Mouse (Mus musculus) adrenal gland, adult 18-20 months (tissue): ENCODE data around the gene Prox1. TPM values are rescaled to one million over a fixed set of nuclear protein-coding genes. Genes with fewer than 3 reads are reported as not detected.
A peak's percentile ranks its signal among the peaks of the same experiment; 100 is the strongest.

ENCODE experiments used
- DNase-seq, 2 experiments: peaks; one replicate each; pipeline ENCODE4 v3.0.0; 2021 to 2022; ENCODE audit warnings: low spot score in 2 of 2
- long read RNA-seq, 2 experiments: library from polyadenylated mRNA; stranded (forward); transcript quantifications; one replicate each; pipeline ENCODE4 v2.0.0; 2021
- total RNA-seq, 2 experiments: library from RNA; stranded (reverse); gene quantifications; 1 replicate in 1 of 2; 2 replicates in 1 of 2; pipeline ENCODE4 v1.2.3; 2021

The Prox1 gene
- 10 to 100 TPM; 16.2 to 28.2 TPM for total RNA-seq
- long read RNA-seq, experiment 1, full-length matches to known transcripts, result 2 of 2 reads
- long read RNA-seq, experiment 1, partial matches to known transcripts, result 0 of 2 reads
- long read RNA-seq, experiment 1, other reads (novel, unspliced or antisense), result 0 of 2 reads
- long read RNA-seq, experiment 2, partial matches to known transcripts, result 0 of 1 reads
- long read RNA-seq, experiment 2, other reads (novel, unspliced or antisense), result 1 of 1 reads

DNA sequence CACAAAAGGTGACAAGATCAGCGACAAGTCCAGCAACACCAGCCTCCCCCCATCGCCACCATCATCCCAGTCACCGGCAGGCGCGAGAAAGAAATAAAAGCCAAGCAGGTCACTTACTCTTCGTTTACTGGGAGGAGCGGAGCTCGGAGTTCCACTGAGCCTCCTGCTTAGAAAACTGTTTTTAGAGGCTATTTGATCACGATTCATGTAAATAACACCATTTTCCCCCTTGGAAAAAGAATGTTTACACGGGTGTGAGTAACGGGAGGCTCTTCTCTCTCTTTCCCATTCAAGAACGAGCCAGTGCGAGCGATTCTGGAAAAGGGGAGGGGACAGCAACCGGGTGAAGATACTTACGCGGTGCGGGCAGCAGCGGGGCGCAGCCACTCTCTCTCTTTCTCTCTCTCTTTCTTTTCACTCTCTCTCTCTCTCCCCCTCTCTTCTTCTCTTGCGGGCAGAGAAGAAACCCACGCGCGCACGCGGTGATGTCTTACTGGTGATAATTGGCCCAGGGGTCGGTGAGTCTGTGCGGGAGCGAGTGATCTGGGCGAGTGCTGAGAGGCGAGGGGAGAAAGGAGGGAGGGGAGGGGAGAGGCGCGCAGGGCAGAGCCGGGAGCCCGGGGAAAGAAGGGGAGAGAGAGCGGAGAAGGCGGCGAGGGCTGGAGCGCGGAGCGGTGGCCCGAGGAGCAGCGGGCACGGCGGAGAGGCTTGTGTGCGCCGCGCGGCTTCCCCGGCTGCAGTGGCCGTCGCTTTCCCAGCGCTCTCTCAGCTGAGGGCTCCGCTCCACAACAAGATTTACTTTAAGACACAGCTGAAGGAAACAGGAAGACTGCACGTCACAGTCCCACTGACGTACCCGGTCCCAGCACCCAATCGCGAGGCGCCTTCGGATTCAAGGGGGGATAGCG is at the start of gene Prox1:
TSS of gene Prox1 (minus strand) at position 804 of the 908 bp plus-strand sequence.
- DNase-seq, result peak; percentile 74 to 85

DNA sequence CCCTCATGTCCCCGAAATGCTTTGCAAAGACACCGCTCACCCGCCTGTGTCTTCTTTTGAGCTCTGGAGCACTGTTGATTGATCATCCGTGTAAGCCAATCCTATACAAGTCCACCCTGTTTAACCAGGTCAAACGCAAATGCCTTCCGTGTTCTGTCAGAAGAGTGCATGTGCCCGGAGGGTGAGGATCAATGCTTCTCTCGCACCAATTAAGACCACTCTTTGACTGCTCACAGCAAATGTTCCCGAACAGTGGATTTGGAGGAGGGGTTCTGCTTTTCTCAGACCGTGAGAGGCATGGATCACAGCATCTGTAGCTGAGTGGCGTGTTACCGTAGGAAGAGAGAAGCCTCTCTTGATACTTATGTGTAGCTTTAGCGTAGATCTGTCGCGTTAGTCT is 46.1 kb upstream of the Prox1 start:
- DNase-seq, result no peak

DNA sequence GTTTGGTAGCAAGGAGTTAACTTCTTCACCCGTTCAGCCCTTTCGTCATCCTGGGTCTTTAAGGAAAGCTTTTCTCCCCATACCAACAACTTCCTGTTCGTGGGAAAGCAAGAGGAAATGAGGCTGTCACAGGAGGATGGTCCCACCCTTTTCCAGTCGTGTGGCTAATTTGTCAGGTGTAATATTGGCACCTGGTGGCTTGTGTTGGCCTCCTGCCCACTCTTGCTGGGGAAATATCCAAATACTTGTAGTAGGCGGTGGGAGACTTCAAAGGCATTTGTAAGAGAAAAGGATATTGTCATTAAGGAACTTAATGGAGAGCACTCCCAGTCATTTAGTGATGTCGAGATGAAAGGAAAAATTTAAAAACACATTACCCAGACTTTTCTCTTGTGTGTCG is 44.1 kb upstream of the Prox1 start:
- no peak for DNase-seq

- DNase-seq, result no peak
Measured at GRCm38 (mm10) chr1:190213175-190213574, 42.7 kb upstream of the Prox1 start.

- no peak for DNase-seq
Measured at GRCm38 (mm10) chr1:190207246-190207645, 36.7 kb upstream of the Prox1 start.

GRCm38 (mm10) chr1:190205691-190206090 is 35.2 kb upstream of the Prox1 start:
- no peak for DNase-seq

GRCm38 (mm10) chr1:190204378-190205070 is 34.0 kb upstream of the Prox1 start:
- no peak for DNase-seq

DNA sequence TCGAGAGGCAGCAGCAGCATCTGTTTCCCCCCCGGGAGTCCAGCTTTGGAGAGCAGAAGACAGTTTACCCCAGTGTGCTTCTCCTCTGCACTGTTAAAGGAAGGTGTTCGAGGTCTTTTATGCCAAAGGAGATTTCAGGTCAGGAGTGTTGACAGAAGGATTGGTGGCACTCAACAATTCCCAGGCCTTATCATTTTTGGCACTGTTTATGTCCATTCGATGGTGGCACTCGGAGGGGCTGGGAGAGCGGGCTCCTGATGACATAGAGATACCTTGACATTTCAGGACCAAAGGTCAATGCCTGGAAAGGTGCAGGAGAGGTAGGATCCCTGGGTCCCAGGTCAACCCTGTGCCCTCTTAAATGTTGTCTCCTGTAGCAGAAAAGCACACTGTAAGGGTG is 31.2 kb upstream of the Prox1 start:
- no peak for DNase-seq

DNA sequence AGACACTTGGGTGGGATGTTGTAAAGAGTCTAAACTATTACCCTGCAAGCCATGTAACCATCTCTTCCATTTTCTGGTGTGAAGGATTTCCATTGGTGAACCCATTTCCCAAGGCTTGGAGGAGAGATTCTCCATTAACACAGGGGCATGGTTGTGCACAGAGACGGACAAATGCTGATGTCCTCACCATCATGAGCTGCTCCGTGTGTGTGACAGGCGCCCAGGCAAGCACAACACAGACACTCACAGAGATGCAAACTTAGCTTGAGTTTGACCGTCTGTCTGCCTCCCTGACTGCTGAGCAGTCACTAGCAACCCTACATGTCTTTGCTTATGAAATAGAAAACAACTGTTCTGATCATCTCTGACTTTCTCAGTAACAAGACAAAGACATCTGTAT is 30.5 kb upstream of the Prox1 start:
- DNase-seq, result no peak

- DNase-seq, result no peak
Measured at GRCm38 (mm10) chr1:190198247-190198646, 27.7 kb upstream of the Prox1 start.

GRCm38 (mm10) chr1:190192011-190192410 is 21.5 kb upstream of the Prox1 start:
- no peak for DNase-seq

DNA sequence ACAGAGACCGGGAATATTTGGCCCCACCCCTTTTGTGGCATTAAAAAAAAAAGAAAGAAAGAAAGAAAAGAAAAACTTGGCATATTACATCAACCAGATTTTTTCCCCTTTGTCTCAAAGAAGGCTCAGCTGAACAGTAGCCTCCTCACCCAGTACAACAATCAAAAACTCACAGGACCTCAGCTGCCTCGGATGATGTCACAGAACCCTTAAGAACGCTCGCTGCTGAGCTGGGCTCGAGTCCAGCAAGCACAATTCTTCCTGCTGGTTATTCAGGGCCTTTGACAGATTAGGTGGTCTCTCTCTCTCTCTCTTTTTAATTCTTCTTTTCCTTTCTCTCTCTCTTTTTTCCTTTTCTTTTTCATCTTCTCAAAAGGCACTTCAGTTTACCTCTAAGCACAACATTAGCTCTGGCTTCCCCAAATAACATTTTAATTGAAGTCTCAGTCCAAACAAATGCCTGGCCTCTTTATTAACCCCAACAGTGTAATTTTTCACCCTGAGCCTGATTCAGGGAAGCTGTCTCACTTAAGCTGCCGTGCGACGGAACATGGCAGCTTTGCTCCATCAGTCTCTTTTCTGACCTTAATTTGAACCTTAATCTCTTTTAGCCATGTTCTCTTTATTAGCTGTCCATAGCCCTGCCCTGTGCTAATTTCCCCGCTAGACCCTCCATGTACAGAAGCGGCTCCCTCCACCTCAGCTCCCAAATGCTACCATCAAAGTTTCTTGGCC is 19.9 kb upstream of the Prox1 start:
- DNase-seq, result no peak

GRCm38 (mm10) chr1:190189125-190189524 is 18.6 kb upstream of the Prox1 start:
- no peak for DNase-seq

DNA sequence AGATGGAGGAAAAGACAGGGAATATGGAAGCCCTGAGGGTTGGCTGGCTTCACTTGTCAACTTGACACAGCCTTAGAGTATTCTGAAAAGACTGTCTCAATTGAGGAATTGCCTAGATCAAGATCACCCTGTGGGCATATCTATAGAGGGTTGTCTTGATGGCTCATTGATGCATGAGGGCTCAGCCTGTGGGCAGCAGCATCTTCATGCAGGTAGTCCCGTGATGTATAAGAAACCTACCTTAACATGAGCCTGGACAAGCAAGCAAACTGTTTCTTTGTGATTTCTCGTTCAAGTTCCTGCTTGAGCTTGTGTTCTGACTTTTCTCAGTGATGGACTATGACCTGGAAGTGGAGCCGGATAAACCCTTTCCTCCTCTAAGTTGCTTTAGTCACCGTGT is 15.8 kb upstream of the Prox1 start:
- no peak for DNase-seq

DNA sequence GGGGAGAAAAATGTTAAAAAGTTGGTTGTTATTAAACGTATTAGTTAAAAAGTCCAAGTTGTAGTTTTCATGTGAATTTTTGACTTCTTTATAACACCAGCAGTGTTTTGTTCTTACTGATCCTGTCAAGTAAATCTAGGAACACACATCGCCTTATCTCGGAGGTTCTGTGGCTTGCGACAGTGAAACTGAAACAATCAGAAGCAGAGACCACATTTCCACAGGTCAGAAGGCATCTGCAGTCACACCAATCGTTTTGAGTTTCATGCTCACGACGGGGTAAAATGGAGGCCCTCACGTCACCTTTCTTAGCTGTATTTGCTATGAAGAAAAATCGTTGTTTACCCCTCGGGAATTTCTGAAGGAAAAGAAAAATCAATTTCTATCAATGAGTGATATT is 14.8 kb upstream of the Prox1 start:
- no peak for DNase-seq

- DNase-seq, result no peak
Measured at GRCm38 (mm10) chr1:190183574-190183973, 13.1 kb upstream of the Prox1 start.

GRCm38 (mm10) chr1:190181765-190182164 is 11.3 kb upstream of the Prox1 start:
- no peak for DNase-seq

DNA sequence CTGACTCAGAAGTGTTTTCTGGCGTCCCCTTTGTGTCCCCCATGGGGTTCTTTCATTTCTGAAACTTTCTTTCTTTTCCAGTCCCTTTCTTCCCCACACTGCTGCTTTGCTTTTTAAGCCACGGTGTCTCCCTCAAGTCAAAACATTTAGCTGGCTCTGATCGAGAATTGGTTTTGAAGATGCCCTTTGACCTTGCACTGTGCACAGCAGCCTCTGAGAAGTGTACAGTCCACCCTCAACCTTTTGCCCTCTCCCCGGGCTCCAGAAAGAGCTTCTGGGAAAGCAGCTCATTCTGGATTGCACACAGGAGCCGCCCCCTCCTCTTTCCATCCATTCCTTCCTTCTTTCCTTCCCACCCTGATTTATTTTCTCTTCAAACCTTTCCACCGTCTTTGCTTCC is 10.3 kb upstream of the Prox1 start:
- no peak for DNase-seq

- DNase-seq, result no peak
Measured at GRCm38 (mm10) chr1:190176961-190177360, 6.4 kb upstream of the Prox1 start.

GRCm38 (mm10) chr1:190174671-190175661 is 4.5 kb upstream of the Prox1 start:
- DNase-seq, result peak; percentile 37 to 58
